Mouse (Mus musculus) spleen, postnatal 36 days (tissue): ENCODE results near the gene Foxp1.
A peak's percentile ranks its signal among the peaks of the same experiment; 100 is the strongest.

Experiments
- DNase-seq, 2 experiments: peaks; one replicate each; pipeline ENCODE4 v3.0.0; 2022; ENCODE audit warnings: low spot score in 2 of 2, mixed read lengths in 1 of 2

The Foxp1 gene

DNA sequence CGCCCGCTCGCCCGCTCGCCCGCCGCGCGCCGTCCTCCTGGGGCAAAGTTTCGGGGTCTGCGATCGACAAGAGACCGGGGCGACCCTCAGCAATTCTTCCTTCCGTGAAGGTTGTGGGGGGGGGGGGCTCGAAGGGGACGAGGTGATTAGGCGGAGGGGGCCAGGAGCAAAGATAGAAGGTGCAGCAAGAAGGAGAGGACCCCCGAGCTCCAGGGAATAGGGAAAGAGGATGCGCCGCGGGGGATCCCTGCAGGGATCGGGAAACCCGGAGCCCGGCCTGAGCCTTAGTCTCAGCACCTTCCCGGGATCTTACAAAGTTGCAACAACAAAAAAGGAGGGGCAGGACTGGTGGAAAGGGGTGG lies 1.9 kb downstream of the Foxp1 start:
- no peak for DNase-seq

- peak in 1 of 2 experiments; percentile 9 for DNase-seq
Measured at GRCm38 (mm10) chr6:99519806-99520675, 2.5 kb downstream of the Foxp1 start.

DNA sequence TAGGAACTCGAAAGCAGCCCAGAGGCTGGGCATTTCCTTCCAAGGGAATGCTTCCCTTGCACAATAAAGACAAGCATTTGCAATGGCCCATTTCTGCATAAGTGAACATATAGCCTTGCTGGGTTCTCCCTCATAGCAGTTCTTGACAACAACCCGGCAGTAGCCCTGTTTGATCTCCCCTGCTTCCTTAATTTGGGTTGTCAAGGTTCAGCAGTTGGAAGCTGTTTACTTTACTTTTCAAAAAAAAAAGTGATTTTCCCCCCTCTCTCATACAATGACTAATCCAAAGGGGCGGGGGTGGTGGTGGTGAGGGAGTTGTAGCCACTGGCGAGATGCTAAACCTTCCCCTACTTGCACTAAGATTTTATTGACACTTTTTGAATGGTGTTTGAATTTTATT lies 3.5 kb downstream of the Foxp1 start:
- no peak for DNase-seq

- no peak for DNase-seq
Measured at GRCm38 (mm10) chr6:99515667-99516199, 6.8 kb downstream of the Foxp1 start.

DNA sequence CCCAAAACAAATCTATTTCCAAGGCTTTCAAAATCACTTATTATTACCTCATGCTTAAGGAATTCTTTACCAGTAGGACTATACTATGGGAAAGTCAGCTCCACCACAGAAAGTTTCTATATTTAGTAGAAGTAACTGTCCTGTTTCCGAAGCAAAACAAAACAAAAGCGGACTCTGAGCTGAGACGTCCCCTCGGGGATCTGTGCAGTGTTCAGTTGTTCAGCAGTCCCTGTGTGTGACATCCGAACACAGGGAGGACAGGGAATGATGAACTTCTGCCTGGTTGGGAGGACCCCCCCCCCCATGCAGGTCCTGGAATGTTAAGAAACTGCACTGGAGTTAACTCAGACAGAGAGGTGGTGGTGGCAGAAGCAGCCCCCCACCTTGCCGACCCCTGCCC lies 10.7 kb downstream of the Foxp1 start:
- no peak for DNase-seq

DNA sequence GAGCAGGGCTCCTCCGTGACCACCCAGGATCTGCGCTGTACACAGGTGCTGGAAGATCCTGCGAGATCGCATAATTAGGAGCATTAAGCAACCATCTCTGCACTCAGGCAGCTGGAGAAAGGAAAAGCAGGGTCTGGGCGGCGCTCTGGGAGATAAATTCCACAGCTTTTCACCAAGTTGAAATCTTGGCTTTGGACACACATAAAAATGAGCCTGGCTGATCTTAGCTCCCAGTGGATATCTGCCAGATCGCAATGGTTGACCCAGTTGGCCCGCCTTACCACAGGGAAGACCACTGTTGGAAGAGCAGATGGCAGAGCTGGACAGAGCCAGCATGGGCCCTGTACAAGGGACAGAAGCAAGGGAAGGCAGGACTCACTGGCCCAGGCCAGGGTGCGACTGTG lies 13.3 kb downstream of the Foxp1 start:
- no peak for DNase-seq

DNA sequence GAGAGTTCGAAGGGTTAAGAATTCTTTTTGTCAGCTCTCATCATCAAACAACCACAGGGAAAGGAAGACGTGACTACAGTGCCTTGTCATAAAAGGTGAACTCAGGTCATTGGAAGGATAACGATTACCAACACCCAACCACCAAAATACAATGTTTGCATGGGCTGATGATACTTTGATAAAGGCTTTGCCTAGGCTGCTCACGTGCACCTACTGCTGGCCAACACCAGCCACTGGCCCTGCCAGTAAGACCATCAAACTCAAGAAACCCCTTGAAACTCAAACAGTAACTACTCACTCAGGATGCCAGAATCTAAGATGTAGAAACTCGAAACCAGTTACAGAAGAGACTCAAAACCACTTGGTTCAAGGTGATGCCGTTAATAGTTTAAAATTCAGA lies 15.7 kb downstream of the Foxp1 start:
- DNase-seq: no peak

DNA sequence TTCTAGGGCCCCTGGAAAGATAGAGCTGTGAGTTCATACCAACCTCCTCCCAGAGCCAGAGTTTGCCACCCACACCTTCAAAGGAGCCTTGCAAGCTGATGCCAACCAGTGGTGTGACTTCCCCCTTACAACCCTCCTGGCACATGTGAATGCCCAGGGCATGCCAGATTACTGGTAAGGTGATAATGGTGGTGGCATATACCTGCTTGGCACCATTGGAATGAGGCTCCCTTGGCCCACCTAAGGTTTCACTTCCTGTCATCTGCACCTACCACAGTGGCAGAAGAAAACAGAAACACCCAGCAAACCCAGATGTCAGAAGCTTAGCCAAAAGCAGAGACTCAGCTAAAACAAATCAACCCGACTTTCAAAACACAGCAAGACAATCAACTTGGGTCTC lies 18.8 kb downstream of the Foxp1 start:
- DNase-seq: no peak

DNA sequence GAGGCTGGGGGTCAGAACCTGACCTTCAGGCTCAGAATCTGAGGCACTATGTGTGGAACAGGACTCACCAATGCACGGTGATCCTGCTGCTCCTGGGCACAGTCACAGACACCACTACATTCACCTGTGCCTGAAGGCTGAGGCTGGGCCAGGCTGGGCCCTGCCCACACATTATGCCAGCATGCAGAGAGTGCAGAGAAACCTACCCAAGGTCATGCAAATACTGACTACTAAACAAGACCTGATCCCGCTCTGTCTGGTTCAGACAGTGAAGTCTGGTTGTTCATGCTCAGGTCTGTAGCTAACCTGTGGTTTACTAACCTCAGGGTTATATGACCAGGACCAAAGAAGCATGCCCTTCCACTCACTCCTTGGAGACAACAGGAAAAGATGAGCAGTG lies 19.8 kb downstream of the Foxp1 start:
- DNase-seq: no peak

- DNase-seq: no peak
Measured at GRCm38 (mm10) chr6:99502314-99502713, 20.2 kb downstream of the Foxp1 start.

DNA sequence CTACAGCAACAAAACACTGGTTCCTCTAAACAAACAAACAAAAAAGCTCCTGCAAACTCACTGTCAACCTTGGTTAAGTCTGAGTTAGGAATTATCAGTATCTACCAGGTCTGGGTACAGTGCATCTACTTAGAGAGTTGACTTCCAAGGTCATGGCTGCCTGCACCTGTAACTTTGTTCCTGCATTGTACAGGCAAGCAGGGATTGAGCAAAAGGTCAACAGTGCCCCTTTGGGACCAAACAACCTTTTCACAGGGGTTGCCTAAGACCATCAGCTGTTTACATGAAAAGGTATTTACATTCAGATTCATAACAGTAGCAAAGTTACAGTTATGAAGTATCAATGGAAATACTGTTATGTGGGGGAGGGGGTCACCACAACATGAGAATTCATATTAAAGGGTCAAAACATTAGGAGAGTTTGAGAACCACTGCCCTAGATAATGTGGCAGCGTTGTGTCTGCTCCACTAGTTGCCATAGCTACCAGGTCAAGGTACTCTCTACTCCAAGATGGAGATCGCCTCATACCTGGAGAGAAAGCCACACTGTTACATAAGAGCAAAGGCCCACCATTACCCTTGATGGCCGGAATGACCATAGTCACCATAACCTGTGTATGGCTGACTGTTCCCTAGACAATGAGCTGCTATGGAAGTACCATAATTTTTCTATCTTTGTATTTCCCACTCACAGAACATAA lies 21.8 kb downstream of the Foxp1 start:
- no peak for DNase-seq

DNA sequence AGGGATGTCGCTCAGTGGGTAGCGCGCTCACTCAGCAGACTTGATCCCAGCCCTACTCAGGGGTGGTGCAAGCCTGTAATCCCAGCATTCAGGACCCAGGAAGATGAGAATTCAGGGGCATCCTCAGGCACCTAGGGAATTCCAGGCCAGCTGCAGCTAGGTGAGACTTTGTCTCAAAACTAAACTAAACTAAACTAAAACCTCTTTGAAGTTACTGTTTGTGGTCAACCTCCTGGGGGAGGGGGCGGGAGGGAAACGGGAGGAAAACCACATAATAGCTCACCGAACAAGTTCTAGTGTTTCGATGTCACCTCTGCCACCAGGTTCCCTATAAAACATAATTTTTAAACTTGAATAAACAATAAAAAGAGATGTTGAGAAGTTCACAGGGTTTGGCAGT lies 24.4 kb downstream of the Foxp1 start:
- DNase-seq: no peak

GRCm38 (mm10) chr6:99496114-99496513 lies 26.4 kb downstream of the Foxp1 start:
- no peak for DNase-seq

DNA sequence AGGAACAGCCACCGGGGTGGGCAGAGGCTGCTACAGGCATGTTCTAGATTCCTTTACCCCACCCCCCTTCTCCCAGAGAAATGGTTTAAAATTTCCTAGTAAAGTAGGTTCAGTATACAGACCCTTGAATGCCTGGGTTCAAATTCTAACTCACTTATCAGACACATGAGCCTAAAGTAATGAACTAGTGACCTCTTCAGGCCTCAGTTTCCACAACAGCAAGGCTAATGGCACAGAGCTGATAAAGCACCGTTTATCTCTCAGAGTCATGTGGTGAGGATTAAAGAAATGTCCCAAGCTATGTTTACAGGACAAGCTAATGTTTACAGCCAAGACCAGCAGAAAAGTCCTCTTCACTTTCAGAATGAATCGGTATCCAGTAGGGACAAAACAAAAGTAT lies 29.6 kb downstream of the Foxp1 start:
- DNase-seq: no peak

- DNase-seq: no peak
Measured at GRCm38 (mm10) chr6:99491979-99492544, 30.5 kb downstream of the Foxp1 start.

- DNase-seq: no peak
Measured at GRCm38 (mm10) chr6:99491146-99491545, 31.4 kb downstream of the Foxp1 start.

- no peak for DNase-seq
Measured at GRCm38 (mm10) chr6:99489900-99490648, 32.4 kb downstream of the Foxp1 start.

DNA sequence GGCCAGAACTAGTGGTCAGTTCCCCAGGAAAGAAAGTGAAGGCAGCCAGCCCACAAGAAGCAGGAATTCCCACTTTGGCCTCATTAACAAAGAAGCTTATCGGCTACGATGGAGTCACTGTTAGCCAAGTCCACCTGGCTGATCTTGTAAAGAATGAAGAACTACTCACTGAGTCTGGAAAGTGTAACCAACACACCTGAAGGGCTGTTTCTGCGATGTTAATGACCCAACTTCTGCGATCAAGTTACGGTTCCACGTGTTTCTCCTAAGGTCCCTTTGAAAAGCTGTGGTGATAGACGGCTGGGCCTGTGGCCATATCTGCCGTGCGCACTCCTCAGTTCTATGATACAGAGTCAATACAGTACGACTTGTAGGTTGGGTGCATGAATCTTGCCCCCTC lies 33.1 kb downstream of the Foxp1 start:
- no peak for DNase-seq

GRCm38 (mm10) chr6:99485884-99486640 lies 36.5 kb downstream of the Foxp1 start:
- DNase-seq: peak in 1 of 2 experiments; percentile 14

GRCm38 (mm10) chr6:99485217-99485883 lies 37.2 kb downstream of the Foxp1 start:
- DNase-seq: peak; percentile 55 to 59

- no peak for DNase-seq
Measured at GRCm38 (mm10) chr6:99484884-99485216, 37.7 kb downstream of the Foxp1 start.
